Mouse (Mus musculus) forebrain, embryonic 14.5 days (tissue): ENCODE data around the gene Pknox1. TPM values are rescaled to one million over a fixed set of nuclear protein-coding genes. Genes with fewer than 3 reads are reported as not detected.
A peak's percentile ranks its signal among the peaks of the same experiment; 100 is the strongest.
"Not testable (repeated sequence)": the region's sequence is repeated elsewhere in the genome, so short reads cannot be mapped to it uniquely, and the experiment has no call there.

Experiments used
- ATAC-seq: fragments of 200-750 bp; cut with Nextera tagmentation; 2 replicates; pipeline ENCODE4 v1.8.0; 2017; ENCODE audit warnings: mild to moderate bottlenecking, moderate library complexity
- DNase-seq: peaks from one replicate; pipeline ENCODE4 v3.0.0-alpha.2; 2015; ENCODE audit warnings: low spot score
- H3K27ac ChIP-seq: fragments of 300-500 bp; sonication (generic); 2 replicates; pipeline ENCODE4 v1.5.1; 2014; ENCODE audit warnings: low read depth, mild to moderate bottlenecking, control low read depth, low read length, moderate library complexity
- H3K27me3 ChIP-seq: fragments of 300-500 bp; sonication (generic); replicated peaks from 2 replicates; pipeline ENCODE4 v1.6.1; 2014; ENCODE audit warnings: low read length, control low read depth, mixed read lengths; ENCODE audit not compliant: control insufficient read depth, insufficient read depth
- H3K36me3 ChIP-seq: fragments of 300-500 bp; sonication (generic); 2 replicates; pipeline ENCODE4 v1.6.1; 2014; ENCODE audit warnings: low read length, control low read depth; ENCODE audit not compliant: control insufficient read depth, insufficient read depth
- H3K4me1 ChIP-seq: fragments of 300-500 bp; sonication (generic); 2 replicates; pipeline ENCODE4 v1.6.1; 2014; ENCODE audit warnings: antibody characterized with exemption, low read length, control low read depth; ENCODE audit not compliant: control insufficient read depth, insufficient read depth
- H3K4me2 ChIP-seq: fragments of 300-500 bp; sonication (generic); 2 replicates; pipeline ENCODE4 v1.6.1; 2014; ENCODE audit warnings: mild to moderate bottlenecking, control low read depth, low read length
- H3K4me3 ChIP-seq: fragments of 300-500 bp; sonication (generic); 2 replicates; pipeline ENCODE4 v1.5.1; 2014; ENCODE audit warnings: low read depth, low read length, control low read depth
- H3K9ac ChIP-seq: fragments of 300-500 bp; sonication (generic); 2 replicates; pipeline ENCODE4 v1.6.1; 2014; ENCODE audit warnings: mild to moderate bottlenecking, low read length, control low read depth, moderate library complexity
- H3K9me3 ChIP-seq: fragments of 300-500 bp; sonication (generic); replicated peaks from 2 replicates; pipeline ENCODE4 v1.6.1; 2016; ENCODE audit warnings: low read length, control low read depth, mixed read lengths; ENCODE audit not compliant: control insufficient read depth
- WGBS: fragments of 180-500 bp; shearing (Covaris S2); extraction: QIAGEN DNeasy Blood & Tissue Kit; methylation state at CpG from one replicate; pipeline ENCODE4 v1.1.7; 2014; 5-methylcytosine and 5-hydroxymethylcytosine counted together
- polyA plus RNA-seq: library from polyadenylated mRNA; unstranded; fragments of >200 nt; fragmentation: Nextera tagmentation; extraction: Ambion mirVana; gene quantifications from 2 replicates; pipeline ENCODE4 v1.2.1, GENCODE M21; 2014

Gene Pknox1
- polyA plus RNA-seq, 1 experiment from 2014 or later, result 36.8 TPM

DNA sequence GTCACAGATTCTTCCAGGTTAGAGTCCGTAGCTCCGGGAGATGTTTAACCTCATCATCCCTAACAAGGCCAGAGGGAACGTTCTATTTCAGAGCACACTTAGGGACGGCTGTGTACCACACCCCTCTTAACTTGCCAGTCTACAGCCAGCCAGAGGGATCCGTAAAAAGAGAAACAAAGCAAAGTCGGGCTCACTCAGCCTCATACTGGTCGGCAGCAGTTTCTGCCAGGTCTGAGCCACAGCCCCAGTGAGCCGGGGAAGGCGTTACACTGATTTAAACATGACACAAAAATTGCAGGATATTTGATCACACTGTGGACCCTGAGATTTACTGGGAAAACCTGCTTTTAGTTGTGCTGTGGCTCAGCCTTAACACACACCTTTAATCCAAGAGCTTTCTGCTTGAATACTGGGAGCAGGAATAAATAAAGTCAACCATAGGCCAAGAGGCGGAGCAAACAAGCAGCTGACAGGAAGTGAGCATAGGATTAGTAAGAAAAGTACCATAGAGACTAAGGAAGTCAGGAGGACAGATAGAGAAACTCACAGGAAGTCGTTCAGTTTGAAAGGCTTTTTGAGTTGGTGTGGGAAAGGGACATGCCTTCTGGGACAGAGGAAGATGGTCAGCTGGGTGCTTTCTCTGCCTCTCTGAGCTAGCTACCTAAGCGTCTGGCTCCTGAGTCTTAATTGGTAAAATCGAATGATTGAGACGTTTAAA, 32.9 kb upstream of the Pknox1 start:
- Histone ChIP-seq H3K4me2 (no peak overlapping the region), H3K4me3 (no peak overlapping the region), H3K9me3 (no peaks in the 10 kb centered on the region), H3K36me3 (peaks cover 39% of the 10 kb centered on the region), H3K27ac (no peak overlapping the region), H3K9ac (no peak overlapping the region), H3K4me1 (peaks cover 14% of the 10 kb centered on the region), H3K27me3 (no peaks in the 10 kb centered on the region)
- WGBS, result 89% methylated on average over 14 of the region's 14 CpGs
- no peak for DNase-seq
- ATAC-seq, result no peak

DNA sequence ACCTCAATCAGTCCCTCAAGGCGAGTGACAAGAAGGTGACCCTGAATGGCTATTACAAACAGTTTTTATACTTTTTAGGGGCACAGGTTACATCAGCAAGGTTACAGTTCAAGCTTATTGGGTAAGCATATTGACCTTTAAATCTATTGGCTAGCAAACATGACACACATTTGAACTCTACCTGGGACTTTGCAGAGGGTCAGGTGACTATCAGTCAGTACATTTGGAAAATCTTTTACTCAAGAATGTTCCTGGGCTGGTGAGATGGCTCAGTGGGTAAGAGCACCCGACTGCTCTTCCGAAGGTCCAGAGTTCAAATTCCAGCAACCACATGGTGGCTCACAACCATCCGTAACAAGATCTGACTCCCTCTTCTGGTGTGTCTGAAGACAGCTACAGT, 32.2 kb upstream of the Pknox1 start:
- H3K27me3 ChIP-seq, ATAC-seq, H3K9me3 ChIP-seq, H3K27ac ChIP-seq, H3K4me2 ChIP-seq, DNase-seq, H3K9ac ChIP-seq, H3K4me3 ChIP-seq: not testable (repeated sequence)
- 96% methylated on average over 3 of the region's 4 CpGs for WGBS
- peaks cover 14% of the 10 kb centered on the region for H3K4me1 ChIP-seq
- peaks cover 31% of the 10 kb centered on the region for H3K36me3 ChIP-seq

DNA sequence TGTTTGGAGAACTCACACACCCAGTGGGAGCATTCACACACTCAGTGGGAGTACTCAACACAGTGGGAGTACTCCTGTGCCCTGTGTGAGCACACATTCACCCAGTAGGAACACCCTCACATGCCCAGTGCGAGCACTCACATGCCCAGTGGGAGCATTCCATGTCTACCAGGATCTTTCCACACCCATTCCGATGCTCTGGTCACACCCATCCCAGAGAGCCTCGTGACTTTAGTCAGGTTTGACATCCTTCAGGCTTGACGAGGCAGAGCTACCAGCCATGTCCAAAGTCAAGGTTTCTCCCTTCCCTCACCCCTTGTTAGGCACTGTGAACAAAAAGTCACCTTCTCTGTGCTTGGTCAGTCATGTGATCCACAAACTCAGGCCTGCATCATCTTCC, 29.2 kb upstream of the Pknox1 start:
- Histone ChIP-seq H3K9me3 (no peaks in the 10 kb centered on the region), H3K4me2 (peak overlapping the region; percentile 29), H3K9ac (peak overlapping the region; percentile 53; the same call in 1 of the 2 replicates), H3K4me3 (no peak overlapping the region), H3K36me3 (peaks cover 15% of the 10 kb centered on the region), H3K4me1 (peaks cover 14% of the 10 kb centered on the region), H3K27me3 (no peaks in the 10 kb centered on the region), H3K27ac (peak overlapping the region; percentile 99)
- no peak for DNase-seq
- peak; percentile 54 for ATAC-seq
- 64% methylated on average over 4 of the region's 4 CpGs for WGBS

DNA sequence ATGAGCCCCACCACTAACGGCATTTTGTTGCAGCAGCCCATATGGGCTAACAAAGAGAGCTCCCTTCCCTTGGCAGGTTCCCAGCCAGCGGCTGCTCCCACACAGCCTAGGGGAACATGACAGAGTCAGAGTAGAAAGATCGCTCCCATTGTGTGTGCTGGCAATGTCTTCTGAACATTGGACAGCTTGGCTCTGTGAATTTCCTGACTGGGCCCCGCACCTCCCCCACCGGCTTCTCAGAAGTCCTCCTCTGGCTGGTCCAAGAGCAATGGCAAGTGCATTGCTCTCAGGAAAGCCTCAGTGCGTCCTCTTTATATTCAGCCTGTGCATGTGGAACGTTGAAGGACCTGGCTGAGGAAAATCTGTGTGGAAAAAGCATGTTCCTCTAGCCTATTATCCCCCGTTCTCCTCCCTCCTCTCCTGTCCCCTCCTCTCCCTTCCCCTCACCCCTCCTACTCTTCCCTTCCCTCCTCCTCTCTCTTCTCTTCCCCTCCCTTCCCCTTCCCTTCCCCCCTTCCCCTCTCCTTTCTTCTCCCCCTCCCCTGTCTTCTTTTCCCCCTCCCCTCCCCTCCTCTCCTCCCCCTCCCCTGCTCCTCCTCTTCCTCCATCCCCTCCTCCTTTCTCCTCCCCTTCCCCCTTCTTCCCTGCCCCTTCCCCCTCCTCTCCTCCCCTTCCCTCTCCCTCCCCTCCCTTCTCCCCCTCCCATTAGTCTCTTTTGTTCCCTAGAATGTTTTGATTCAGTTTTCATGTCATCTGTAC, 28.5 kb upstream of the Pknox1 start:
- Histone ChIP-seq H3K4me1 (peaks cover 14% of the 10 kb centered on the region), H3K4me3 (no peak overlapping the region), H3K27me3 (no peaks in the 10 kb centered on the region), H3K27ac (peak overlapping the region; percentile 99), H3K9ac (peak overlapping the region; percentile 53; the same call in 1 of the 2 replicates), H3K36me3 (peaks cover 8% of the 10 kb centered on the region), H3K9me3 (no peaks in the 10 kb centered on the region), H3K4me2 (peak overlapping the region; percentile 29)
- ATAC-seq (peak; percentile 97), DNase-seq (peak; percentile 96)
- 7% methylated on average over 8 of the region's 8 CpGs for WGBS

DNA sequence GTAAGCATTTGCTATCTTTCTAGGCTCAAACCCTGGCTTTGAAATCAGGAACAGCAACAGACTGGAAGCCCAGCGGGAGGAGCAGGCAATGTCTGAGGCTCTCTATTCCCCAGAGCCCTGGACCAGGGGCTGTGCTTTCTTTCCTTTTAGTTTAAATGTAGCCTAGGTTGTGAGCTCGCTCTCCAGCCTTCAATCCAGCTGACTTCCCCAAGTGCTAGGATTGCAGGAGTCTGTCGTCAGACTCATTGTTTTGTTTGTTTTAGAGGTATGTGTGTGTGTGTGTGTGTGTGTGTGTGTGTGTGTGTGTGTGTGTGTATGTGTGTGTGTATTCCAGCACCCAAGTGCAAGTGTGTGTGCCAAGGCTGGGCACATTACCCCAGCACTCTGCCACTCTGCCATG, 24.4 kb upstream of the Pknox1 start:
- no peaks in the 10 kb centered on the region for H3K36me3 ChIP-seq
- H3K9me3 ChIP-seq, result no peaks in the 10 kb centered on the region
- ATAC-seq (no peak), DNase-seq (no peak)
- 58% methylated on average over 3 of the region's 3 CpGs for WGBS
- H3K4me3 ChIP-seq, result no peak overlapping the region
- H3K27ac ChIP-seq, result no peak overlapping the region
- peaks cover 10% of the 10 kb centered on the region for H3K4me1 ChIP-seq
- H3K9ac ChIP-seq, result no peak overlapping the region
- no peak overlapping the region for H3K4me2 ChIP-seq
- H3K27me3 ChIP-seq, result no peaks in the 10 kb centered on the region

DNA sequence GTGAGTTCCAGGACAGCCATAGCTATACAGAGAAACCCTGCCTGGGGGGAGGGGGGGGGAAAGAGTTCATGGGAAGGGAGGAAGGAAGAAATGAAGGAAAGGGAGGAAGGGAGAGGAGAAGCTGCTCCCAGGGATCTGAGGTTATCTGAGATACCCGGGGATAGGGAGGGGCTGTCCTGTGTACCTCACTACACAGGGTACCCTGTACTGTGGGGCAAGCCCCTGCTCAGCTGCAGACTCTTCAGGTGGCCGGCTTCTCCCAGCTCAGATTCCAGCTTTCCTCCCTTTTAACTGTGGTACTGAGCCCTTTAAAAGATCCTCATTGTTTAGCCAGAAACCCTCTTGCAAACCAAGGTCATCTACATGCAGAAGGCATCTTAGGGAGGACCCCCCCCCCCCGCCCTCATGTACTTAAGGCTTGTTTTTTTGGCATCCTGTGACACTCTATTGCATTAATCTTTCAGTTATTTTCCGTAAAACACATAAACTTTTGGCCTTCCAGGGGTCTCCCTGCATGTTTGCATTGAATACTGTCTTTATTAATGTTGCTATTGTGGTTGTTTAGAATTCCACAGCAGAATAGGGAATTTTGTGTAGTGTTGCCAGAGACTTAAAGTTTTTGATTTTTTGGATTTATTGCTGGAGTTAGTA, 23.6 kb upstream of the Pknox1 start:
- no peak overlapping the region for H3K9ac ChIP-seq
- no peak overlapping the region for H3K4me3 ChIP-seq
- no peaks in the 10 kb centered on the region for H3K9me3 ChIP-seq
- H3K4me1 ChIP-seq, result peaks cover 2% of the 10 kb centered on the region
- H3K4me2 ChIP-seq, result no peak overlapping the region
- 43% methylated on average over 4 of the region's 4 CpGs for WGBS
- H3K27ac ChIP-seq, result peak overlapping the region; percentile 54; the same call in 1 of the 2 replicates
- DNase-seq (no peak), ATAC-seq (peak; percentile 24; the same call in 1 of the 2 replicates)
- H3K27me3 ChIP-seq, result no peaks in the 10 kb centered on the region
- no peaks in the 10 kb centered on the region for H3K36me3 ChIP-seq

DNA sequence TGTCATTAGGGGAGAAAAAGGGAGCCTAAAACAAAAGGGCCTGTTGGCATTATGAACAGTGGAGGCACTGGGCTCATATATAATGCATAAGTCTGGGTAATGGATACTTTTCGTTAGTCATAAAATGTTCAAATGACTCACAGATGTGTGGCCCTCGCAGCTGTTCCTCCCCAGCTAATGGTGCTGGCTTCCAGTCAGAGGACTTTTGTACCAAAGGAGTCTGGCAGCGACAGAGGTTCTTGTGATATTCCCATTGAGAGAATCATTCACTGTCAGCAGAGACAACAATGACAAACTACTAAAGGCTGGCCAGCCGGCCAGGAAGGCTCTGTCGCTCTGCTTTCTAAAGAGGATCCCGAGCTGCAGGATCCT, 23.1 kb upstream of the Pknox1 start:
- Histone ChIP-seq H3K4me2 (no peak overlapping the region), H3K27ac (peak overlapping the region; percentile 62), H3K36me3 (no peaks in the 10 kb centered on the region), H3K4me3 (no peak overlapping the region), H3K4me1 (no peaks in the 10 kb centered on the region), H3K9ac (no peak overlapping the region), H3K9me3 (no peaks in the 10 kb centered on the region), H3K27me3 (no peaks in the 10 kb centered on the region)
- DNase-seq (peak; percentile 64), ATAC-seq (peak; percentile 49)
- 30% methylated on average over 6 of the region's 6 CpGs for WGBS

DNA sequence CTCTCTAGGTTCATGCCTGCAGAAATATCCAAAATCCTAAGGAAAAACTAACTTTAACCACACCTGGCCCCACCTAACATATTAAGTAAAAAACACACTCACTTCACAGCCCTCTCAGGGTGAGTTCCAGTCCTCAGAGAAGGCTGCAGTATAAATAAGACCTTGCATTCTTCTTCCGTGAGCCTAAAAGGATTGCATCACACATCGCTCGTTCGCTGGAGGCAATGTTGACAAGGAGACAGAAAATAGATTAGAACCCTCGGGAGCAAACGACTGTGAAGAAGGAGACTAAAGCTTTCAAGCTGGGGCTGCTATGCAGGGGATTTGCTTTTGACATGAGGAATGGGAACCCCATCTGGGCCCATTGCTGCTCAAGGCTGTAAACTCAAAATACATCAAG, 21.0 kb upstream of the Pknox1 start:
- no peak overlapping the region for H3K4me3 ChIP-seq
- H3K27ac ChIP-seq, result no peak overlapping the region
- 21% methylated on average over 6 of the region's 6 CpGs for WGBS
- no peak for ATAC-seq
- no peak overlapping the region for H3K4me2 ChIP-seq
- no peaks in the 10 kb centered on the region for H3K4me1 ChIP-seq
- H3K36me3 ChIP-seq, result no peaks in the 10 kb centered on the region
- no peaks in the 10 kb centered on the region for H3K9me3 ChIP-seq
- DNase-seq, result no peak
- no peaks in the 10 kb centered on the region for H3K27me3 ChIP-seq
- no peak overlapping the region for H3K9ac ChIP-seq
